Mouse (Mus musculus) B cell, adult 62 days (primary cell): Measurements from ENCODE around the gene B3gat3. TPM values are rescaled to one million over a fixed set of nuclear protein-coding genes. Genes with fewer than 3 reads are reported as not detected.

ENCODE experiments used
- total RNA-seq: library from RNA; stranded (reverse); gene quantifications from 4 replicates; pipeline ENCODE4 v1.2.4, GENCODE M21; 2023

The B3gat3 gene
- total RNA-seq, 1 experiment from 2014 or later = 64.1 TPM

Other genes with a start within 250 kb of the B3gat3 start
- 230 to 247 TPM (median 235 TPM) in 4 replicates for gene Slc3a2, start 197.0 kb upstream of the B3gat3 start, total RNA-seq
- 62.8 to 83.7 TPM (median 79.5 TPM) in 4 replicates for gene Wdr74, start 184.5 kb upstream of the B3gat3 start, total RNA-seq
- 3.0 to 7.4 TPM (median 4.7 TPM) in 4 replicates for gene 1700092M07Rik, start 179.7 kb upstream of the B3gat3 start, total RNA-seq
- 237 to 245 TPM (median 241 TPM) in 4 replicates for gene Stx5a, start 179.0 kb upstream of the B3gat3 start, total RNA-seq
- gene Nxf1, start 163.3 kb upstream of the B3gat3 start, total RNA-seq = 377 to 393 TPM (median 389 TPM) in 4 replicates
- 26.2 to 31.3 TPM (median 28.9 TPM) in 4 replicates for gene Tmem223, start 149.4 kb upstream of the B3gat3 start, total RNA-seq
- gene Tmem179b, start 145.9 kb upstream of the B3gat3 start, total RNA-seq = 63.6 to 73.3 TPM (median 71.5 TPM) in 4 replicates
- 20.5 to 27.0 TPM (median 24.5 TPM) in 4 replicates for gene Taf6l, start 134.0 kb upstream of the B3gat3 start, total RNA-seq
- 58.1 to 65.7 TPM (median 60.7 TPM) in 4 replicates for gene Polr2g, start 121.8 kb upstream of the B3gat3 start, total RNA-seq
- 1.3 to 2.0 TPM (median 1.6 TPM) in 4 replicates for gene Zbtb3, start 117.8 kb upstream of the B3gat3 start, total RNA-seq
- 28.9 to 33.7 TPM (median 30.1 TPM) in 4 replicates for gene Ttc9c, start 101.0 kb upstream of the B3gat3 start, total RNA-seq
- 104 to 114 TPM (median 109 TPM) in 4 replicates for gene Hnrnpul2, start 100.4 kb upstream of the B3gat3 start, total RNA-seq
- 6.4 to 30.3 TPM (median 16.5 TPM) in 4 replicates for gene AC129217.1, start 90.6 kb upstream of the B3gat3 start, total RNA-seq
- 45.4 to 52.9 TPM (median 48.9 TPM) in 4 replicates for gene Bscl2, start 82.9 kb upstream of the B3gat3 start, total RNA-seq
- not detected in 4 replicates for gene Gng3, start 81.2 kb upstream of the B3gat3 start, total RNA-seq
- 0.32 to 0.75 TPM (median 0.51 TPM) in 4 replicates for gene Lrrn4cl, start 69.6 kb upstream of the B3gat3 start, total RNA-seq
- gene Ubxn1, start 48.9 kb upstream of the B3gat3 start, total RNA-seq = 133 to 143 TPM (median 140 TPM) in 4 replicates
- gene Uqcc3, start 39.5 kb upstream of the B3gat3 start, total RNA-seq = 20.6 to 24.9 TPM (median 22.3 TPM) in 4 replicates
- gene Lbhd1, start 36.6 kb upstream of the B3gat3 start, total RNA-seq = 5.1 to 16.0 TPM (median 14.2 TPM) in 4 replicates
- not detected in 4 replicates for gene Gm49403, start 36.4 kb upstream of the B3gat3 start, total RNA-seq
- gene 1810009A15Rik, start 31.5 kb upstream of the B3gat3 start, total RNA-seq = 32.7 to 40.6 TPM (median 37.3 TPM) in 4 replicates
- gene Gm49416, start 31.4 kb upstream of the B3gat3 start, total RNA-seq = 4.7 to 5.0 TPM in 2 of 4 replicates, not detected in the others
- 17.6 to 20.4 TPM (median 19.8 TPM) in 4 replicates for gene Ints5, start 27.4 kb upstream of the B3gat3 start, total RNA-seq
- gene Ganab, start 22.3 kb upstream of the B3gat3 start, total RNA-seq = 148 to 156 TPM (median 152 TPM) in 4 replicates
- gene Rom1, start 9.0 kb downstream of the B3gat3 start, total RNA-seq = 4.1 to 5.4 TPM (median 5.0 TPM) in 4 replicates
- 90.1 to 96.3 TPM (median 93.0 TPM) in 4 replicates for gene Eml3, start 9.2 kb downstream of the B3gat3 start, total RNA-seq
- gene Mta2, start 21.5 kb downstream of the B3gat3 start, total RNA-seq = 193 to 211 TPM (median 196 TPM) in 4 replicates
- 44.1 to 51.1 TPM (median 47.8 TPM) in 4 replicates for gene Tut1, start 33.5 kb downstream of the B3gat3 start, total RNA-seq
- gene Eef1g, start 46.7 kb downstream of the B3gat3 start, total RNA-seq = 481 to 522 TPM (median 501 TPM) in 4 replicates
- gene Ahnak, start 68.9 kb downstream of the B3gat3 start, total RNA-seq = 135 to 153 TPM (median 149 TPM) in 4 replicates
- not detected in 4 replicates for gene Scgb1a1, start 167.6 kb downstream of the B3gat3 start, total RNA-seq
- 20.9 to 32.7 TPM (median 25.2 TPM) in 4 replicates for gene Asrgl1, start 215.3 kb downstream of the B3gat3 start, total RNA-seq